Mouse (Mus musculus) layer of hippocampus, postnatal 36 days (tissue): ENCODE measurements around the gene Tbc1d2. TPM values are rescaled to one million over a fixed set of nuclear protein-coding genes. Genes with fewer than 3 reads are reported as not detected.
A peak's percentile ranks its signal among the peaks of the same experiment; 100 is the strongest.

ENCODE experiments used
- DNase-seq, 2 experiments: peaks; one replicate each; pipeline ENCODE4 v3.0.0; 2022
- total RNA-seq, 2 experiments: library from RNA; stranded (reverse); gene quantifications; 2 replicates each; pipeline ENCODE4 v1.2.3; 2021

Gene Tbc1d2
- total RNA-seq: 1 to 10 TPM; 2.4 to 3.1 TPM

DNA sequence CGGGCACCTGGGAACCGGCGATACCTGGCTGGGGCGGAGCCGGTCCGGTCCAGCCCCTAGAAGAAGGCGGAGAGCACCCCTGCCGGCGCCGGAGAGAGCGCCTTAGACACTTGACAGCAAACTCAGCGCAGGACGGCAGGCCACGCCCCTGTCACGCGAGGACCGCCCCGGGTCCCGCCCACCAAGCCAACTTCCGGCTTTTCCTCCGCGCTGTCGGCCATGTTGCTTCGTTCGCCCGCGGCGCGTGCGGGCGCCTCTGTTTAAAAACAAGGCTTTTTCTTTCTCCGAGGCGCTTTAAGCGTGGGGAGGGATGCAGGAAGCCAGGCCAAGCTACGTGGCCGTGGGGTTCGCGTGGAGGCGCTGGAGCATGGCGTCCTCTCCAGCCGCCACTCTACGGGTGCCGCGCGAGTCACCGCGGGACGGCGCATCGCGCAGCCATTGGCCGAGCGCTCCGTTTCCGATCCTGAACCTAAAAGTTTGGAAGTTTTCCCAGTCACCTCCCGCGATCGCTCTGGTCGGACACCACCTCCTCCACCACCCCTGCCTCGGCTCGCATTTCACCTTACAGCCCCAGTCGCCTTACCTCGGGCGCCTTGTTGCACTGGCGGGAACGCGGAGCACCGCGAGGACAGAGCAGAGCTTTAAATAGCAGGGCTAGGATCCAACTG lies at the start of gene Tbc1d2:
TSS of gene Tbc1d2 (minus strand) at position 124 of the 668 bp plus-strand sequence.
- DNase-seq: peak; percentile 92 to 93

DNA sequence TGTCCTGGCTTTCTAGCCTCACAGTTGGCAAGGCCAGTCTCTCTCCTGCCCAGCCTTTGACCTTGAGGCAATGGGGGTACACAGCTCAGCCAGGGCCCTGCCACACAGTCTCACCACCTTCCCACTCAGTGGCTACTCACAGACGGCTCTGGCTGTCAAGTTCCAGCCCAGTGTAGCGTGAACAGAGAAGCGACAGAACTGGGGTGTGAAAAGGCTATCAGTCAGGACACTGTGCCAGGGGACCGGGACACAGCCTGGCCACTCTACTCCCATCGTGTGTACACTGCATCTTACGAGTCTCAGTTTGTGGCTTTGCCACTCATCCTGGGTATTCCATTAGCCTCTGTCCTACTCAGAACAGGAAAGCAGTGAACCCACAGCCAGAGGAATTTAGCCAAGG lies 46.5 kb upstream of the Tbc1d2 start:
- DNase-seq: no peak

DNA sequence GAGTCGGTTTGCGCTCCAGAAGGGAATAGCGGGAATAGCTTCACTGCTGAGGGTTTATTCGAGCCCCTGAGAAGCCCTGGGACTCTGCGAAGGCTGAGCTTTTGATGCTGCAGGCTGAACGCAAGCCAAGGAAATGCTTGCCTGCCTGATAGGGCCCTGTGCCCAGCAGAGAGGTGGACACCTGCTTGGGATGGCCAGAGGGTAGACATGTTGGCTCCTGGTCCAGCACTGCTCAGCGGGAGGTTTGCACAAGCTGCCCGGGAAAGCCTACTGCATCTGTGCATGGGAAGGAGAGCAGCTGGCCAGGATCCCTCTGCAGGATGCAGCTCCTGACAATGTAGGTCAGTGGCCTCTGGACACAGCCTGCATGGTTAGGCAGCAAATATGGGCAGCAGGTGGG lies 40.6 kb upstream of the Tbc1d2 start:
- no peak for DNase-seq

DNA sequence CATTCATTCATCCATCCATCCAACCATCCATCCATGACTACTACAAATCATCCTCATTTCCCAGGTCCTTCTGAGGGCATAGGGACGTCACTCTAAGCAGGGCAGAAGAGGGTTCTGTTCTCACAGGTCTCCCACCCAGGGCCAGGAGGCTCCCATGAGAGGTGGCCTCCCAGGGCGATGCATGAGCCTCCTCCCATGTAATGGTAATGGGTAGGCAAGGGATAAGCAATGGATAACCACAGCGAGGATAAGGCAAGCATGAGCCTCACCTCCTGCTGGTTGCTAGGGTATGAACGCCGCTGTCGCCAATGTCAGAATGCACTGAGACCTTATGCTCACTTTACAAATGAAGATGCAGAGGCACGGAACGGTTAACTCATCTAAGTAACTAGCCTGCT lies 40.0 kb upstream of the Tbc1d2 start:
- no peak for DNase-seq

DNA sequence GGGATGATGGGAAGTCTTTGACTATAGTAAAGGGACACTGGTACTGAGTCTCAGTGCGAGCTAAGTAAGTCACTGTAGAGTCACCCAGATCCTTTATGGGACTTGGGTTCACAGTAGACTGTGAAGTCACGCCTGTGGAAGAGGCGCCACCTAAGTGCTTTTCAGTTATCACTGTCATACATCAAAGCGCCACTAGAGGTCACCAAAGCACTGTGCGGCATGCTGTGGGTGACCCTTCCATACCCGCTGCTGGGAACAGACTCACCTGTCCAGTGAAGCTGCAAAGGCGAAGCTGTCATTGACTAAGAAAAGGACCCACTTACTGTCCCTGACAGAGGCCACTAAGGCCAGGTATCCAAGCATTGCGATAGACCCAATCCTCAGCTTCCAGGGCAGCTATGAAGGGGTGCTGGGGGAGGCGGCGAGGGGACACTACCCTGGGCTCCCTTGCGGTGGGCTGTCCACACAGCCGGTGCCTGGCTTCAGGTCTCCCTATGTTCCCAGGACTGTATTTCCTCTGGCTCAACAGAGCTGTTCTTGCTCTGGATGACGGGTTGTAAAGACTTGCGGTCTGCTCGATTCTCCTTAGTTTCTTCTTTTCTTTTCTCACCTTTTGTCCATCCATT lies 39.5 kb upstream of the Tbc1d2 start:
- peak; percentile 74 to 77 for DNase-seq

DNA sequence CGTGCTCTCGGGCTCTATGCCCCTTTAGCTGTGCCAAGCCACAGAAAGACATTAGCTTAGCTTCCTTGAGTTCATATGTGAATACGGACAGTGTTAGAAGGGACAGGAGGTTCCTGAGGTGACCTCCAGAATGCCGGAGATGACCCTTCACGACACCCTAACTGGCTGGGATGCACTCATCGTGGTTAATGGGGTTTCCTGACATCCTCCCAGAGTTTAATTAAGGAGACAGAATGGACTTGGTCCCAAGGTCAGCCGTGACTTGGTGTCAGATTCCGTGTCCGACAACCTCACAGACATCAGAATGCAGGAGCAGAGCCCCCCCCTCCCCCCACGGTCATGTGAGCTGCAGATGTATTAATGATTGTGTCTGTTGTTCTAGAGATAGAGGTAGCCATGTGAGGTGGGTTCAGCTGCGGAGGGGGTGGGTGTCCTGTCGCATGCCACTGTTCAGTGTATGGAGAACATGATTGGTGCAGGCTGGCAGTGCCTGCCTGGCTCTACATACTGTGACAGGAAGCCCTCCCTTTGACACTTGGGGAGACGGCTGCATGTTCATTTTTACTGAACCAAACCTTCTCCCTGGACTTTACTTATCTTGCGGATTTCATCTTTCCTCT lies 38.3 kb upstream of the Tbc1d2 start:
- DNase-seq: no peak

DNA sequence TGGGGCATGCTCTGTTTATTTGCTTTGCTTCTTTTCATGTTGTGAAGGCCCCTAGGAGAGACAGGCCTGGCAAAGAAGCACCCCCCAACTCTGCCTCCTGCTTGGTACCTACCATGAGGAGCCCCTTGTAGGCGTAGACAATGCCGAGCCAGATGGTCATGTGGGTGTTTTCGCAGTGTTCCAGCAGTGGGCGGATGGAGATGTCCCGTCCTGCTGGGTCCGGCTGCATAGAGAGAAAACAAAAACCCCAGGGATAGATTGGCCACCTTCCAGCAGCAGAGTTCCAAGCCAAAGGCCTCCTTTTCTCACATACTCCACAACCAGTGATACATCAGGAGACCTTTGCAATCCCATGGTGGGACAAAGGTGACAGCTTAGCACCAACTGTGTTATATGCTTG lies 34.2 kb upstream of the Tbc1d2 start:
- DNase-seq: peak; percentile 76 to 80

DNA sequence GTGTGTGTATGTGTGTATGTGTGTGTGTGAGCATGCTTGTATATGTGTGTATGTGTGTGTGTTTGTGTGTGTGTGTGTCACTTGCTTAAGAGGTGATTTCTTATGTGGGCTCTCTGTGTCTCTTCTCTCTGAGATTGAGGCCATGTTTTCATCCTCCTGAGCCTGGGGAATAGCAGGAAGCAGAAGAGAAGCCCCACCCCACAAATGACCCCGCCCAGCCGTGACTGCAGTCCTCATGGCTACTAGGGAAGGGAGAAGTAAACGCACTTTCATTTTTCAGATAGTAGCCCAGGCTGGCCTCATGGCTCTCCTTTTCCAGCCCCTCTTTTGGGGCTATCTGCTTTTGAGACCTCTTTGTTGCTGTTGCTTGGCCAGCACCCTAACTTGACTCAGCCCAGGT lies 26.6 kb upstream of the Tbc1d2 start:
- DNase-seq: no peak

DNA sequence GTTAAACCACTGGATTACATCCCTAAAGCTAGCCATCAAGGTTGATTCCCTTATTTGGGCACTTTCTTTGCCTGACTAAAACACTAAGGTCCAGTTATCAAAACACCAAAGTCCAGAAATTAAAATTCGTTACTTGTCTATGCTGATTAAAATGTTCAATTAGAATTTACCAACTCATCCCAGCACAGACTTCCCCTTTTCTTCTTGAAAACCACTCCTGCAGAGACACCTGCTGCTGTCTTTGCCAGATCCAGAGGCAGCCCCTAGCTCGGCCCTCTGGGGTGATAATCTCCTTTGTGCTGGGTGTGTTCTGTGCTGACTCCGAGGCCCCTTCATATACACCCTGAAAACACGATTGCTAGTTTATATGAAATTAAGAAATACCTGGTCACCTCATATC lies 26.0 kb upstream of the Tbc1d2 start:
- DNase-seq: no peak

DNA sequence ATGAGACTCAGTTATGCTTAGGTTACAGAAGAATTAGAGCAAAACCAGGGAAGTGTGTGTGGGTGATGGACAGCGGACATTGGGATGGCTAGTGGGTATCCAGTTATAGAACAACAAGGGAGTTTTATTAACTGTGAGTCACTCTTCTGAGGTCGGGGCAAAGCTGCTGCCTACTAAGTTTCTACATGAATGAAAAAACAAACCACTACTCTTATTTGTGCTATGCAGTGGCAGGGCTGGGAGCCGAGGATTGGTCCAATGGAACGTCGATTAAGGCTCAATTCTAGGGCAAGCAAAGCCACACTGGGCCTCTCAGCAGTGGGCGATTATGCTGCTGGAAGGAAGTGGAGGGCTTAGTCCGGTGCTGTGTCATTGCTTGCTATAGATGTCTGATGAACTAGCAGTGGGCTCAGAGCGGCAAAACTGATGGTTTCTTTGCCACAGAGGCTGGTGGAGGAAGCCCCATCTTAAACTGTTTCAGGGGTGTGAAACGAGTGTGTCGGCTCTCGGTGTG lies 25.3 kb upstream of the Tbc1d2 start:
- no peak for DNase-seq

DNA sequence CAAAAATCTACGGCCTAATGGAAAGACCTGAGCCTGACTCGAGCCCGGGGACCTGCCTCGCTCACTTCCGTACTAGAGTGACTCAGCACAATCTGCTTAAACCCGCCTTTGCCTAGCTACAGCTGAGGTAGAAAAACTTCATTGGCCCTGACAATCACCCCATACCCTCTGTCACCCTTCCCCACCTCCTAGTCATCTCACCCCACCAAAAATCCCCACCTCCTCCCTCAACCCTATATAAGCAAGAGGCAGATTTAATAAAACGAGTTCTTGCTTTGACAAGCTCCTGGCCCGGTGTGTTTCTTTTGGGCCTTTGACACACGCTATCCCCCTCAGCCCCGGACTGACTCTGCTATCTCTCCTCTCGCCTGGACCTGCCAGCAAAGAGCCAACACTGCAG lies 18.6 kb upstream of the Tbc1d2 start:
- no peak for DNase-seq

DNA sequence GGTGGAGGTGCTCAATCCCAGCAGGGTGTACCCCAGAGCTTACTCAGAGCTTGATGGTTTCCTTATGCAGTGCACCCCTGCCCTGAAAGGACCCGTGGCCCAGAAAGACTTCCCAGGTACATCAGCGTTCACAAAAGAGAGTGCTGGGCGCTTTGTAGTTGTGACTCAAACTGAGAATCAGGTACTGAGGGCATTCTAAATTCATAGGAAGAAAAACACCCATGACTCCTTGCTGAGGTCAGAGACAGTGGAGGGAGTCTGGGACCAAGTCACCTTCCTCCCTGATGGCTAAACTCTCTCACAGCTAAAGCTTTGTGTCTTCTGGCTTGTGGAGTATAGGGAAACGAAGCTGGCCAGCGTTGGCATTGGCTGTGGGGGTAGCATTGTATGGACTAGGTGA lies 16.4 kb upstream of the Tbc1d2 start:
- no peak for DNase-seq

DNA sequence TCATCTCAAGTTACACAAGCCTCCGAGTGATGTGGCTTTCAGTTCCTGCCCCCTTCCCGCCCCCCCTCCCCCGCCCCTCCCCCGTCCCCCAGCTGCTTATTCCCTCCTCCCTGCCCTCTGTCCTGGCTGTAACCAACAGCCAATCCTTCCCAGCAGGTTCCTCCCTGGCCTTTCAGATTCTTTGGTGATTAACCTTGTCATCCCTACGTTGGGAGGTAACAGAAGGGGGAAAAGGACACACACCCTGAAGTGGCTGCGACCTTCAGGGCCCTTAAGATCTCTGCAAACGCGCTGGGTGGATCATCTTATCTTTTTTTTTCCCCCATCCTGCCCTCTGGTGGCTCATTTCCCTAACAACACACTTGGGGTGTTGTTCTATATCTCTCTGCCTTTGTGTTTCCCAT lies 15.4 kb upstream of the Tbc1d2 start:
- DNase-seq: no peak

DNA sequence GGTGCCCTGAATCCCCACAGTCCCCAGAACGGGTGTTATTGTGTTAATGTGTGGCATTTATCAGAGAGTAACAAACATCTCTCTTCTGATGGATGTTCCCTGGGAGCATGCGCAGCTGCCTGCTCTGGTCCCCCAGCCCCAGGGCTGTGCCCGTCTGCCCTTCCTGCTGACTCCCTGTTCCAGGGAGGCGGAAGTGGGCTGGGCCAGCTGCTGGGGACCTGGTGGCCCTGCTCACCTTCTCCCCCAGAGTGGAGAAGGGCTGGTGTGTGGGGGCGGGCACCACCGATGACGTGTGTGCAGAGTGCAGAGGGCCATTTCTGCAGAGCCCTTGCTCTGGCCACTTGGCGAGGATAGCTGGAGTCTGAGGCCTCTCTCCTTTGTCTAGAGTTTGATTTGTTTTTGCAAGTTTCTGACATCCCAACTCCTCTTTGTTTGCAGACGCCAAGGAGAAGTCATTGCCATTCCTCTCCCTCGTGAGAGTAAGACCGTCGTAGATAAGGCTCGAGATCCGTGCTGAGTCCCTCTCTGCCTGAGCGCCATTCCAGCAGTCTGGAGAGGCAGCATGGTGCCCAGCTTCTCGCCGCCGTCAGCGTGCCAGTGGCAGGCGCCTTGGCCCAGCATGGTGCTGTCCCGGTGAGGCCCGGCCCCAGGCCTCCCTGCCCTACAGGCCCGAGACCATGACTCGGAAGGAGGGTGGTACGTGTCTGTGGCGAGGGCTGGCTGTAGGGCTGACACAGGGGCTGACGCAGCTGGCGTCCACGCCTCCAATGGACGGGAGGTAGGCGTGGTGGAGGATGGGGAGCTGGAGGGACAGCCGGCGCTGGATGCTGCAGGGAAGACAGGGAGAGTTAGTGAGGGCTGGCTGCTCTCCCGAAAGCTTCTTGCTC lies 14.4 kb upstream of the Tbc1d2 start:
- DNase-seq: peak in 1 of 2 experiments; percentile 52

DNA sequence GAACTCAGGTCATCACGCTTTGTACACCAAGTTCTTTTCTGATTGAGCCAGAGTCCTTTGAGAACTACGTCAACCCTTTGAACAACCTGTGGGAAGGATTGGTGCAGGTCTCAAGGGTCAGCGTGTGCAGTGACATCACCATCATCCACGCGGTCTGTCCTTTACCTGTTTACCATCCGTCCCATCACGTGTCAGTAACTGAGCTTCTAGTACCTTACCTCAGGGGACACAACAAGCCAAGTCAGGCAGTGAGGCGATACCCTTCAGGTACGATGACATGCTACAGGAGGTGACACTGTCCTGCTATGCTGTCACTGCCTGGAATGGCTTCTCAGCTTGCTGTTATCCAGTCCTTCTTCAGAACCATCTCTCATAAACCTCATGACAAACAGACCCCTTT lies 11.4 kb upstream of the Tbc1d2 start:
- DNase-seq: no peak

DNA sequence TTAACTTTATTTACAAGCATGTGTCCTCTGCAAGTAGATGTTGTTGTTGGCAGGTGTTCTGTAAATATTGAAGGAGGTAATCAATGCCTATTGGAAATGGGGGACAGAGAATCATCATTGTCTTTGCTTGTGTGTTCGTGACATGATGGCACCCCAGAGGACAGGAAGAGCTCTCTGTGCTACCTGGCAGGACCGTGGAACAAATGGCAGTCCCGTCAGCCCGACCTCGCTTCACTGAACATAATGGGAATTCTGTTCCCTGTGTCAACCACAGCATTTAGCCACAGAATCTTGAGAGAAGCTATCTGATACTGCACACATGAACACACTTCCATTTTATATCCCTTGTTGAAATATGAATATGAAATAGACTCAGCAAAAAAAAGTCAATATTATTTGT lies 8.9 kb upstream of the Tbc1d2 start:
- no peak for DNase-seq

DNA sequence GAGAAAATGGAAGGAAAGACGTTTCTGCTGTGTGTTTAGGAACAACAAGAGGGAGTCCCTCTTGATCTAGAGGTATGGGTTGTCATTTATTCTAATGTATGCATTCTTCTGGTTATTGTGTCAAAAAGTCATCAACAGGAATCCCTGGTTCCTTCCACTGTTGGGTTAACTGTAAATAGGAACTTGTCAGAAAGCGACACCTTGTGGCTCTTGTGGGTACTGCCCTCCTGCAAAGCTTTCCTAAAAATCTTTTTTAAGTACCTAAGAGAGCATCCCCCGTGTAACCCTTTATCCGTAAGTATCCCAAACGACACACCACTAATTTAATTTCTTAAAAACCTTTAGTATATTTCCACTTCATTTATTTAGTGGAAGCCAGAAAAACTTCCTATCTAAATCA lies 7.1 kb upstream of the Tbc1d2 start:
- DNase-seq: peak; percentile 50 to 67

DNA sequence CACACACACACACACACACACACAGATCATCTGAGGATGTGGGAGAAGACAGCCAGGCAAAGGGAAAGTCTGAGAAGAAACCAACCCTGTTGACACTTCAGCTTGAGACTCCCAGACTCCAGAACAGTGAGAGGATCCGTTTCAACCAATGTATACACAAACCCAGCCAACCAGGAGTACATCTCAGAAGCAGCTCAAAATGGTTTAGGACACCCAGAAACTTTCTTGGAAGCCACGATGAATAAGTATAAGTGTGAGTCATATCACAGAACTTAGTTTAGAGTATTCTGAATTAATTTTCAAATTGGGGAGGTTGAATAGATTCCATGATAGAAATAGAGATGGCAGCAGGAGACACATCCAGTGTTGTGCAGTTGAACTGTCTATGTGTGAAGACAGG lies 5.9 kb upstream of the Tbc1d2 start:
- DNase-seq: no peak

DNA sequence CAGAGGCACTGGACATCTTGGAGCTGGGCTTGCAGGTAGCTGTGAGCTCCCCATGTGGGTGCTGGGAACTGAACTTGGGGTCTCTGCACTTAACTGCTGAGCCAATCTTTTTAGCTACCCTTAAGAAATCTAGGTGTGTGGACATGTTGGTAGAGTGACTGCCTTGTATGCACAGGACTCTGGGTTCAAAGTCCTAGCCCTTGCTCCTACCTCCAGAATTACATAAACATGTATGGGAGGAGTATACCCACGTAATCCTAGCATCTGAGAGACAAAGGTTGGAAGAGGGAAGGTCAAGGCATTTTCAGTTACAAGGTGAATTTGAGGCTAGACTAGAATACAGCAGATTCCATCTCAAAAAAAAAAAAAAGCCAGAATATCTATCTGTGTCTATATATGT lies 5.3 kb upstream of the Tbc1d2 start:
- no peak for DNase-seq

DNA sequence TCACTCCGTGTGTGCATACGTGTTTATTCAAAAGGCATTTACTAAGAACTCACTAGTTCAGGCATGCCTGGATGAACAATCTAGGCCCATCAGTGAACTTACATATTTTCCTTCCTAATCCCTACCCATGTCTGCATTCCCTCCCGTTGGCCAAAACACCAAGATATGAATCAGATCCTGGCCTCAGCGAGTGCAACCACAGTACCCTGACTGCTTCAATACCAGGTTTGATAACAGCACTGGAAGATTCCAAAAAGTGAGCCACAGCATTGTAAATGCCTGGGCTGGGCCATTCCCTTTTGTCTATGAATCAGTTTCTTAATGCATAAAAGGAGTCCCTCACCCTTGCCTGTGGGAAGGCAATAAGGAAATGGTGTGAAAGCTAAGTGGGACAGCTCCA lies 848 bp downstream of the Tbc1d2 start:
- DNase-seq: no peak

DNA sequence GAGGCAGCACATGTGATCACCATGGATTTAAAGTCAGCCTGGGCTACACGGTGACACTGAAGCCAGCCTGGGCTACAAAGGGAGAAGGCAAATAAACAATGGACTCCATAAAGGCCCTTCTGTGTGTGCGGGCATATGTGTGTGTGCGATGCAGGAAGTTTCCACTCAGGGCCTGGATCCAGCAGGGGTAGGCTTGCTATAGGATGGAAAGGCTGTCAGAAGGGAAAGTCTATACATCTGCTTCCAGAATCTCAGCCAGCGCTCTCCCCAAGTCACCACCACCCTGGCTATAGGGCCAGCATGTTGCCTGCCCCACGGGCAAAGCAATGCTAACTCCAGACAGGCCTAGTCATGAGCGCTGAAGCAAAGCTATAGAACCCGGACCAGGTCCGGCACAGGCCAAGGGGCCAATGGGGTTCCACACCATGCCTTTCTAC lies 6.3 kb downstream of the Tbc1d2 start:
- DNase-seq: no peak

DNA sequence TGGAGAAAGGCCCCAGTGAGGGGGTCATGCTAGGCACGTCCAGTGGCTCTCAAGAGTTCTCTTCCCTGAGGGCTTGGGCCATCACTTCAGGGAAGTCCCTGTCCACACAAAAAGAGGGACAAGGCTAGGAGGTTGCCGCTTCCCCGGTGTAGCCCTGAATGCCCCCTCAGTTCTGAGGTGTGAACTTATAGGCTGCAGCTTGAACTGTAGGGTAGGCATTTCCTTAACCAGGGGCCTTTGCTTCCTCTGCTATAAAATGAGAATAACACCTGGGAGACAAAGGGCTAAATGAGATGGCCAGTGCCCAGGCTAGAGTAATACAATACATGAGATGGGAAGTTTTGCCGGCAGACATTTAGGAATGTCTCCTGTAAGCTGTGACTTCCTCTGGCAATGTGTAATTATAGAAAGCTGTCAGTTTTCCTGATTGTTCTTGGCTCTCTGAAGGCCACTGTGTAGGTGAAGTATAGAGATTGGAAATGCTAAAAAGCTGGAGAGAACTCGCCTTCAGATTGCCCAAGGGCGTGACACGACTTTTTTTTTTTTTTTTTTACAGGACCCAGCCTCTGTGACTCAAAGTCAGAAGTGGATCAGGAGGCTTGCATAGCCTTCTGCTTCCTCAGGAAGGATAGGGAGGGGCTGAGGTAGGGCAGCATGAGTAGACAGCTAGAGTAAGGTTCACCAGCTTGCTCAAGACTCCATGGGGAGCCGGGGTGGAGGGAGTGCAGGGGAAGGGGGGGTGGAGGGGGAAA lies 6.9 kb downstream of the Tbc1d2 start:
- DNase-seq: no peak
